Mouse (Mus musculus): ENCODE measurements around the gene Lin28a. TPM values are rescaled to one million over a fixed set of nuclear protein-coding genes. Genes with fewer than 3 reads are reported as not detected.

Lin28a gene
- polyA plus RNA-seq, 1 experiment from 2014 or later = 0.27 TPM

Other genes with a start within 250 kb of the Lin28a start
- gene Rps6ka1, start 131.0 kb downstream of the Lin28a start, polyA plus RNA-seq (2015; fragmentation: Nextera tagmentation; extraction: Ambion mirVana) = 18.3 and 18.9 TPM in 2 replicates
- gene Hmgn2, start 50.2 kb downstream of the Lin28a start, polyA plus RNA-seq (2015; fragmentation: Nextera tagmentation; extraction: Ambion mirVana) = 1,526 and 1,676 TPM in 2 replicates
- gene Dhdds, start 17.9 kb downstream of the Lin28a start, polyA plus RNA-seq (2015; fragmentation: Nextera tagmentation; extraction: Ambion mirVana) = 31.0 and 33.6 TPM in 2 replicates
- not detected in 2 replicates for gene Zfp683, start 35.0 kb upstream of the Lin28a start, polyA plus RNA-seq (2015; fragmentation: Nextera tagmentation; extraction: Ambion mirVana)
- gene Crybg2, start 42.0 kb upstream of the Lin28a start, polyA plus RNA-seq (2015; fragmentation: Nextera tagmentation; extraction: Ambion mirVana) = 0.46 TPM in 1 of 2 replicates, not detected in the other
- gene Cd52, start 76.2 kb upstream of the Lin28a start, polyA plus RNA-seq (2015; fragmentation: Nextera tagmentation; extraction: Ambion mirVana) = 7.6 and 7.7 TPM in 2 replicates
- gene Ubxn11, start 83.7 kb upstream of the Lin28a start, polyA plus RNA-seq (2015; fragmentation: Nextera tagmentation; extraction: Ambion mirVana) = 1.7 and 2.1 TPM in 2 replicates
- gene Sh3bgrl3, start 109.9 kb upstream of the Lin28a start, polyA plus RNA-seq (2015; fragmentation: Nextera tagmentation; extraction: Ambion mirVana) = 198 and 202 TPM in 2 replicates
- gene Cep85, start 168.3 kb upstream of the Lin28a start, polyA plus RNA-seq (2015; fragmentation: Nextera tagmentation; extraction: Ambion mirVana) = 25.8 and 28.3 TPM in 2 replicates
- gene Gm7534, start 184.2 kb upstream of the Lin28a start, polyA plus RNA-seq (2015; fragmentation: Nextera tagmentation; extraction: Ambion mirVana) = not detected in 2 replicates
- not detected in 2 replicates for gene Catsper4, start 208.5 kb upstream of the Lin28a start, polyA plus RNA-seq (2015; fragmentation: Nextera tagmentation; extraction: Ambion mirVana)
- gene Cnksr1, start 219.6 kb upstream of the Lin28a start, polyA plus RNA-seq (2015; fragmentation: Nextera tagmentation; extraction: Ambion mirVana) = 1.3 and 1.5 TPM in 2 replicates
- 0.17 and 0.21 TPM in 2 replicates for gene E130218I03Rik, start 224.8 kb upstream of the Lin28a start, polyA plus RNA-seq (2015; fragmentation: Nextera tagmentation; extraction: Ambion mirVana)
- gene Zfp593, start 226.8 kb upstream of the Lin28a start, polyA plus RNA-seq (2015; fragmentation: Nextera tagmentation; extraction: Ambion mirVana) = 9.2 and 9.9 TPM in 2 replicates
- gene Gm30191, start 228.1 kb upstream of the Lin28a start, polyA plus RNA-seq (2015; fragmentation: Nextera tagmentation; extraction: Ambion mirVana) = not detected in 2 replicates
- gene Grrp1, start 235.3 kb upstream of the Lin28a start, polyA plus RNA-seq (2015; fragmentation: Nextera tagmentation; extraction: Ambion mirVana) = 4.3 and 5.0 TPM in 2 replicates

Measured in heart, embryonic 13.5 days (tissue).